ENCODE assay signal across 8 mouse cellular contexts in the genomic region with DNA sequence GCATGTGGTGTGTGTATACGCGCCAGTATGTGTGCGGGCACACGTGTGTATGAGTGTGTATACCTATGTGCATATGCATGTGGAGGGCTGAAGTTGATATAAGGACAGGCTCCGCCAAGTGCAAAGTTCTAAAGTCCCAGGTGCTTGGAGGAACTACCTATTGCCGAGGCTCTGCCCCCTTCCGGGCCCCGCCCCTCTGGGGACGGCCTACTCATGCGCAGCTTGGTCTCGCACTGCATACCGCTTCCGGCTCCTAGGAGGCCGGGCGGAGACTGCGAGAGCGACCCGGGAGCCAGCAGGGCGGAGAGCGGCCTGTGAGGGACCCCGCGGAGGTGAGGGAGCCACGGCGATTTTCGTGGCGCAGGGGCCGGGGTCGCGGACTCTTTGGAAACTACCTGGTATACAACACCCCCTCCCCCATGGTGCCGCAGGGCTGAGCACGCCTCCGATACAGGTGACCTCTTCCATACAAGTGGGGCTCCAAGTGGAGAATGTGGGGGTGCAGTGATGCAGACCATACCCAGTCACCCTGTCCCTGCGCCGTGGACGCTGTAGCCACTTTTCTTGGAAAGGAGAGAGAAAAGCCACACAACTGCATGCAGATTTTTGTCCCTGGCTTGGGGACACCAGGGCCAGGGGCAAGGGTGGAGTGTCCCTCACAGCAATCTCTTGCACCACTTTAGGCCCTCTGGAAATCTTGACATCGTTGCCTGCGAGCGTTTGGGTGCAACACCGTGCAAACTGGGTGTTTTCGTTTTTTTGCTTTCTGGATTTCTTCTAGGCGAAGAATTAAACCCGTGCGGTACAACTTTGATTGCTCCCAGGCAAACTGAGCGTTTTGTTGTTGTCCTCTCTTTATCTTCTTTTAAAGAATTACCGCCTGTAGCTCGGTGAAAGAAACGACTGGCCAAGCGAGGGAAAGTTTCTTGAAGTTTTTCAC. TPM values are rescaled to one million over a fixed set of nuclear protein-coding genes. Genes with fewer than 3 reads are reported as not detected.
A peak's percentile ranks its signal among the peaks of the same experiment; 100 is the strongest.
DNase-seq lines count a peak whose midpoint lies in the region; ATAC-seq and TF ChIP-seq lines count a peak whose summit lies in the region.

A gene (plus strand): TSS at position 236 of the 940 bp plus-strand sequence.

- peak; percentile 78; the same call in 1 of the 2 replicates for TF ChIP-seq POLR2A in liver, adult 2 months (IDR thresholded peaks at IDR 0.05; ENCODE audit: extremely low read depth, insufficient read depth, low read length)

- H3K4me1 ChIP-seq in E14TG2a.4 (replicated peaks; ENCODE audit: low read depth, low read length): peaks cover 73% of the 10 kb centered on the region
- H3K4me1 ChIP-seq in forebrain, embryonic 12.5 days: peaks cover 31% of the 10 kb centered on the region
- peaks cover 18% of the 10 kb centered on the region for H3K4me1 ChIP-seq in heart, embryonic 15.5 days (replicated peaks)
- H3K4me1 ChIP-seq in liver, adult 2 months (ENCODE audit: control insufficient read depth, insufficient read depth, low read length): peaks cover 22% of the 10 kb centered on the region

- H3K79me2 ChIP-seq in liver, adult 2 months (ENCODE audit: control insufficient read depth, insufficient read depth, low read length): peaks cover 30% of the 10 kb centered on the region; the same call in 1 of the 2 replicates

- H3K9ac ChIP-seq in forebrain, embryonic 12.5 days: peak within 1 kb of the TSS; percentile 79
- peak within 1 kb of the TSS; percentile 80 for H3K9ac ChIP-seq in heart, embryonic 15.5 days
- H3K9ac ChIP-seq in liver, adult 2 months (ENCODE audit: low read depth, low read length): peak within 1 kb of the TSS; percentile 82

- peak within 1 kb of the TSS; percentile 96 for H3K4me3 ChIP-seq in E14TG2a.4 (replicated peaks; ENCODE audit: low read length)
- peak within 1 kb of the TSS; percentile 76 for H3K4me3 ChIP-seq in forebrain, embryonic 12.5 days (replicated peaks)
- H3K4me3 ChIP-seq in heart, embryonic 15.5 days: peak within 1 kb of the TSS; percentile 73
- H3K4me3 ChIP-seq in liver, adult 2 months (ENCODE audit: insufficient read depth, low read depth, low read length): peak within 1 kb of the TSS; percentile 83

- H3K36me3 ChIP-seq in E14TG2a.4 (ENCODE audit: insufficient read depth, low read length): peaks cover 25% of the 10 kb centered on the region
- H3K36me3 ChIP-seq in forebrain, embryonic 12.5 days (replicated peaks): no peaks in the 10 kb centered on the region
- peaks cover 7% of the 10 kb centered on the region; the same call in 1 of the 2 replicates for H3K36me3 ChIP-seq in heart, embryonic 15.5 days
- H3K36me3 ChIP-seq in liver, adult 2 months (ENCODE audit: control insufficient read depth, insufficient read depth, low read length): no peaks in the 10 kb centered on the region

- under 1% methylated on average over 47 of the region's 48 CpGs for WGBS in forebrain, embryonic 12.5 days
- 2% methylated on average over 48 of the region's 48 CpGs for WGBS in heart, embryonic 15.5 days
- 2% methylated on average over 48 of the region's 48 CpGs for WGBS in liver, adult 2 months

- TF ChIP-seq CTCF in E14TG2a.4 (conservative IDR thresholded peaks at IDR 0.05; ENCODE audit: low read length): no peak
- TF ChIP-seq CTCF in liver, adult 2 months (IDR thresholded peaks at IDR 0.05; ENCODE audit: low read depth, low read length): no peak

- H3K27ac ChIP-seq in forebrain, embryonic 12.5 days: no peak within 1 kb of the TSS
- peak within 1 kb of the TSS; percentile 14; the same call in 1 of the 2 replicates for H3K27ac ChIP-seq in heart, embryonic 15.5 days
- H3K27ac ChIP-seq in liver, adult 2 months (replicated peaks; ENCODE audit: insufficient read depth, low read depth, low read length): peak within 1 kb of the TSS; percentile 74

- H3K27me3 ChIP-seq in E14TG2a.4 (ENCODE audit: insufficient read depth, low read length): no peaks in the 10 kb centered on the region
- H3K27me3 ChIP-seq in forebrain, embryonic 12.5 days: no peaks in the 10 kb centered on the region
- H3K27me3 ChIP-seq in heart, embryonic 15.5 days: no peaks in the 10 kb centered on the region
- H3K27me3 ChIP-seq in liver, adult 2 months (ENCODE audit: control insufficient read depth, insufficient read depth, low read length): no peaks in the 10 kb centered on the region

- ATAC-seq in cerebellum, adult (ENCODE audit: insufficient number of reproducible peaks, low FRiP score, low TSS enrichment): peak; percentile 95
- peak; percentile 97 for ATAC-seq in forebrain, embryonic 12.5 days (ENCODE audit: low FRiP score)
- peak; percentile 98 for ATAC-seq in heart, embryonic 15.5 days (replicated peaks; ENCODE audit: insufficient number of reproducible peaks, insufficient read depth, low FRiP score, low read depth)
- no peak for ATAC-seq in monocyte, adult 5-6 weeks (replicated peaks; ENCODE audit: insufficient number of reproducible peaks, low FRiP score, low TSS enrichment, poor library complexity, severe bottlenecking)

- peak within 1 kb of the TSS; percentile 79 for H3K4me2 ChIP-seq in forebrain, embryonic 12.5 days
- H3K4me2 ChIP-seq in heart, embryonic 15.5 days: peak within 1 kb of the TSS; percentile 75

- no peaks in the 10 kb centered on the region for H3K9me3 ChIP-seq in E14TG2a.4 (ENCODE audit: low read length)
- no peaks in the 10 kb centered on the region for H3K9me3 ChIP-seq in forebrain, embryonic 12.5 days
- H3K9me3 ChIP-seq in heart, embryonic 15.5 days (replicated peaks): no peaks in the 10 kb centered on the region

- DNase-seq in kidney, postnatal 10 days: peak; percentile 94
- DNase-seq in liver, adult 2 months (ENCODE audit: extremely low read depth, low read depth, low spot score): peak; percentile 88
- peak; percentile 41 to 50 for DNase-seq in spleen, postnatal 36 days (ENCODE audit: low spot score in 2 of 2)

RNA-seq across cellular contexts. Expression of the gene that starts here (rescaled TPM):
- 13.4 and 14.2 TPM in 2 replicates for polyA plus RNA-seq in forebrain, embryonic 12.5 days (2016; fragmentation: Nextera tagmentation; extraction: Ambion mirVana)
- polyA plus RNA-seq in heart, embryonic 15.5 days (2015; fragmentation: Nextera tagmentation; extraction: Ambion mirVana): 4.1 and 6.0 TPM in 2 replicates
- 9.7 and 10.7 TPM in 2 replicates for total RNA-seq in liver, adult 2 months (2014; rRNA removed)
- polyA plus RNA-seq in liver, adult 2 months (2012; rRNA removed): 15.6 and 15.8 TPM in 2 replicates
- 44.8 to 134 TPM (median 53.5 TPM) in 3 replicates for total RNA-seq in monocyte, adult 5-6 weeks (2017)
